Mouse (Mus musculus): ENCODE results near the gene Enox1.

Gene Enox1

GRCm38 (mm10) chr14:77584426-77584825, 427.9 kb downstream of the Enox1 start:
- no peak for DNase-seq

DNA sequence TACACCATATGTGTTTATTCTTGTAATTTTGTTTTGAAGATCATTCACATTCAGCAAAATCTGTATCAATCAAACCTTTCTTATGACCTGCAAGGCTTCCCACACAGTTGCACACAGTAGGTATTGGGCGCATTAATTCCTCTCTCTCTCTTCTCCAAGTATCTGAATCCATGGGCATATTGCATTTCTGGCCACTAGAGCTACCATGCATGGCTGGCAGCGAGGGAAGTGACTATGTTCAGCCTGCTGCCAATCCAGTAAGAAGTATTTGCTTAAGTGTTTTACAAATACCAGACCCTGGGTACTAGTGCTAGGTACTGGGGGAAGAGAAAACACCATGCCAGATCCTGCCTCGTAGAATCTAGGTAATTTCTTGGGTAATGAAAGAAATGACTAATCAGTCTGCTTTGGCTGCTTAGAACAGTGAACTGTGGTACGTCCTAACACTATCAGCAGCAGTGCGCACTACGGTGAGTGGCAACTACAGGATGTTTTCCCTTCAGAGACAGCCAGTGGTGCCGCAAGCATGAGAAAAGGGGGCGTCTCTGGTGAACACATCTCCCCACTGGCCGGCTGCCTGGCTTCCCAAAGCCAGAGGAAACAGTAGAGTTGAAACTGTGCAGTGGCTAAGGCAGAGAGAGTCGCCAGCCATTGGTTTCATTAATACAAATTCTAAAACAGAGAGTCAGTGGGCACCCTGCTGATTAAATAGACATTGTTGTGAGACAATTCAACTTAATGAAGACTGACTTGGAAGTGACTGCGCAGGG, 428.7 kb downstream of the Enox1 start:
- no peak for DNase-seq

DNA sequence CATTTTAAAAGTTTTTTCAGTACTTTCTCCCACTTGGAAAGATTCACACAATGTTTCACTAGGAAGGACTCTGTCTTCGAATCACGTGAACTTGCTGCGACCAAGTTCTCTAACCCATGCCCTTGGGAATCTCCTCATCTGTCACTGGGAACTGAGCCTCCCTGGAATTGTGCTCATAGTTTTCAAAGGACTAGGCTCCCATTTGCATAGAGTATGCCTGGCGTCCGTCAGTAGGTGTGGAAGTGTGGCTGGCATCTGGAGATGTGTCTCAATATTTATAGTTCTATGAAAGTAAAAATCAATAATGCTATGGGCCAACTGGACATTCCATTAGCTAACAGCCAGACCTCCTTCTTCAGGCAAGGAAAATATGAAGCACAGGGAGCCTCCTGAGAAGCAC, 429.5 kb downstream of the Enox1 start:
- no peak for DNase-seq

GRCm38 (mm10) chr14:77587182-77587581, 430.6 kb downstream of the Enox1 start:
- no peak for DNase-seq

DNA sequence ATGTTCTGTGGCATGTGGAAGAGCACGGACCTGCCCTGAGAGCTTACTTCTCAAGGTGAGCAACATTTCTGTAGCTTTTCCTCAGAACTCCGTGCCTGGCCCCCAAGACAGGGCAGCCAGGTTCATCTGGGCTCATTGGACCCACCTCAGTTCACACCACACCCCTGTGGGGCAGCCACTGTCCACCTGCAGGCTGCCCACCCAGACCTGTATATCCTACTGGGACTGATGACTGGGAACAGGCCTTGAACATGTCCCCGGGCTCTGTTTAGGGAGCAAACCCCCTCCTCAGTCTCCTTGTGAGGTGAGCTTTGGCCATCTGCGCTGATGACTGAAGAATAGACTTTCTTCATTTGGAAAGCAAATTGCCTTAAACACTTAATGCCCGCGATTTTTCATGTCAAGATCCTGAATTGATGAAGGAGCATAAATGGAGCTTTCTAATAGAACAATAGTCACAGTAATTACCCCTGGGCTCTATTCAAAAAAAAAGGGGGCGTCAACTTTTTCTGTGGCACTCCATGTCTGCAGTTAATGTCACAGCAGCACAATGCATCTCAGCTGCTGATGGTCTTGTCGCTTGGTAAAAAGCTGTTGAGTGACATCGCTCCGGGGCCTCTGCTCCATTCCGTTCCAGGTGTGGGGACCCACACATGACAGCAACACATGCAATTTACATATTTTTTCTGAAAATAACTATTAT, 436.7 kb downstream of the Enox1 start:
- no peak for DNase-seq

DNA sequence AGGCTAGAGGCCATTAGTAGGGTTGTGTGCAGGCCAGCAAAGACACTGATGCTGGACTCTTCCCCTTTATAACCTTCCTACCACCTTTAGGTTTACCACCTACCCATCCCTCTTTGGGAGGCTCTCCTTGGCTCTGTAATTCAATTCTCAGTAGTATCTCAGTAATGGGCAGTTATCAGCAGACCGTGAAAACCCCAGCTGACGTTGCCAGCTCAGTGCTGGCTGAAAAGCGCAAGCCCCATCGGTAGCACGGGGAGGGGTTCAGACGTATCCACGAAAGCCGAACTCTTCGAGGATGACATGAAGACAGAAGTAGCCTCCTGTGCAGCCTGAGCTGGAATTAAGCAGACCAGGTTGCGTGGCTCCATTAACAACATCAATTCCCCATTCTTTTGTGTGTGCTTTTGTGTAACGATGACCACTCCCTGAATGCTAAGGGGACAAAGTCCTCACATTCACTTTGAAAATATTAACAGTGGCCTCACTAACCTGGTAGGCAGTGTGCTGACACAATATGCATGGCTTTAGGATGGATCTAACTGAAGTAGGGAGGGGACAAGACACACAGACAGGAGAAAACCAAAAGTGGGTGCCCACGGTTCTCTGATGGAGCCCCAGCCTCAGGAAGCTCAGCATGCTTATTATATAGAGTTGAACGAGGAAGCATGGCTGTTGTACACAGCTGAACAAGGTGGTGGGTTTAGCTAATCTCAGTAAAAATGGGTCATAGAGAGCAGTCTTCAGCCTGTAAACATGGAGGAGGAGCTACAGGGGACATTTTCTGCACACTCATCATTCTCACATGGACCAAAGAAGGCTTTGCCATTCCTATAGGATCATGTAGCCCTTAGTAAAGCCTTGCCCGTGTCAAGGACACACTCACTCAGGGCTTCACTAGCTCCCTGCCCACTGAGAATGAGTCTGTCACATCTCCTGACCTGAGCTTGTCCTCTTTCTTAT, 439.9 kb downstream of the Enox1 start:
- DNase-seq = no peak

DNA sequence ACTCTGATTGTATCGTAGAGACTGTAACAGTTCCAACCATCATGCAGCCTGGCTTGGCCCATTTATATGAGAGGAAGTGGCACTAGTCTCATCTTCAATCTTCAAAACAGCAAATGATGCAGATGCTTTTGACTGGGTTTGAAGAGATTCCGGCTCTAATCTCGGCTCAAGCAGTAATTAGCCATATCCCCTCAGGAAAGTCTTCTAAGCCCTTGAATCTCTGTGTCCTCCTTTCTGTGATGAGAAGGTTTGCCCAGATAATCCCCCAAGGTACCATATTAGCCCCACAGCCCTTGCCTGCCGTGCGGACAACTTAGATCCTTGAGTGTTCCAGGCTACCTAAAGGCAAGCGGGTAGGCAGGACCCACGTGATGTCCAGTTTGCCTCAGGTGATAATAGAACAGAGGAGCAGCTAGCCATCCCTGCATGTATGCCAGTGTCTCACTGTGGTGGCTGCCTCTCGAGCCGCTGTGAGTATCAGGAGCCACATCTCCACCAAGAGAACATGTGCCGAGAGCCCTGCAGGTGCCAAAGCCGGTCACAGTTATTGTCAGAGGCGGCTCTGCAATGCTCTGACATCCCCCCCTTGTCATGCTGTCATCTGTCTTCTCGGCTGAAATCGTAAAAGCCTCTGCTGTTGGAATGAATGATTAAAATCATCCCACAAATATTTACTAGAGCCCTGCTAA, 442.6 kb downstream of the Enox1 start:
- no peak for DNase-seq

DNA sequence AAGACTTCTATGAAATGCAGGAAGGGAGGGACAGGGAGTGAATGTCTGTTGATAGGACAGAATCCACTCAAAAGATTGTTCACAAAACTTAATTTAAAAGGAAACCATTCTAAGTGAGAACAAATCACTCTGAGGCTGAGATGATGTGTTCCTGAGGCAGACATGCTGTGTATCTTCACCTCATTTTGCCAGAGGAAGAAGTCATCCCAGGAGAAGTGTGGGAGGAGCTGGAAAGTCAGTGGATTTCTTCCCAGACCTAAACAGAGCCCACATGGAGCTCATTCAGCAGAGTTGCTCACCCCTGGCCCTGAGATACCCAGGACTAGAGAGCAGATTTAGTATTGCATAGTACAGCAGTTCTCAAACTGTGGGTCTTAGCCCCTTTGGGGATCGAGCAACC, 444.2 kb downstream of the Enox1 start:
- no peak for DNase-seq

GRCm38 (mm10) chr14:77601446-77601845, 444.9 kb downstream of the Enox1 start:
- no peak for DNase-seq

DNA sequence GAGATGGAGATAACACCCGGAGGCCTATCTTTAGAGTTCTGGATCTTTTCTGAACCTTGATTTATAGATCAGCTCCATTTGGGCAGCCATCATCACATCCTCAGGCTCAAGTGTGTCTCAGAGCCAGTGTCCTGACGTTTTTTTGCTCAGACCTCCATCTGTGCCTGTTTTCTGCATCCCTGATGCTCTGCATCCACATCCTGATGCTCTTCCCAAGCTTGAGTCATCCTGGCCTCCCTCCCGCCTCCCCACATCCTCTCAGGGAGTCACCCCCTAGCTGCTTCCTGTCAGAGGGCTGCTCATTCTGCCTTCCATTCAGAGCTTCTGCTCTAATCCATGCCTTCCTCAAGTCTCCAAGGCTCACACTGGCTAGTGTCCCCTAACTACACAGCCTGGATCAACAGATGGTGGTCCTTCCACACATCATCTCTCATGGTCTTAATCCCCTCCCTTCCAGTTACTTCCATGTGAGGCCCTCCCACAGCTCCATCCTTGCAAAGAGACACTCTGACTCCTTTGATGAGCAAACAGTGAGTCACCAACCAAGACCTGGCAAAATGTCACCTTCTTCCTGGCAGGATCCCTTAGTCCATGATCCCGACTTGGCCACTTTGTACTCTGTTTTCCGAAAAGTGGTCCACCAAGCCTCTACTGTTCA, 451.7 kb downstream of the Enox1 start:
- no peak for DNase-seq

DNA sequence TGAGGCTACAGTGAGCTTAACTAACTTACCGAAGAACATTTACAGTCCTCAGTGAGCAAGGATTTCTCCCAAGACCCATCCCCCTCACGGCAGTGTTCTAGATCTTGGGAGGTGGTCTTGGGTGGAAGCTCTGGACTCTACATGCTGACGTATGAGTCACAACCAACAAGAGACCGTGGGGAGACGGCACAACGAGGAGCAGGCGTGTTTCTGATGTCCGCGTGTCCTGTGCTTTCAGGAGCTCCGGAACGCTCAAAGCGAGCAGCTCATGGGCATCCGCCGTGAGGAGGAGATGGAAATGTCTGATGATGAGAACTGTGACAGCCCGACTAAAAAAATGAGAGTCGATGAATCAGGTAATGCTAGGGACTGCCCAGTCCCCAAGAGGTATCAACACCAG, 458.6 kb downstream of the Enox1 start:
- no peak for DNase-seq

DNA sequence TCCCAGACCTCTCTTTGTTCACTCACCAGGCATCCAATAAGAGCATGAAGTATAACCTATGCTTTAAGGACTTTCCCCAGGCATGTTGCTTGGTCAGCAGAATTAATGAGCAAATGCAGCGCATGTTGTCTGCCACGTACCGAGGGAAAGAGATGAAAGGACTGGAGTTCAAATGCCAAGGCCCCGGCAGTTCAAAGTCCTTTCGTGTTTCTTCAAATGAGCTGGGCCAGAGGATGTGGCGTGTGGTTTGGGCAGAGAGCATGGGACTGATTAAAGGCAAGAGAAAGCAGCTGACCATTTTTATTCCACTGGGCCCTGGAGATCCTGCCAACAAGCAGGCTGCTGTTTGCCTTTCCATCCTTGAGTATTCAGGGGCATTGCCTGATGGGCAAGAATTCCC, 460.7 kb downstream of the Enox1 start:
- no peak for DNase-seq

DNA sequence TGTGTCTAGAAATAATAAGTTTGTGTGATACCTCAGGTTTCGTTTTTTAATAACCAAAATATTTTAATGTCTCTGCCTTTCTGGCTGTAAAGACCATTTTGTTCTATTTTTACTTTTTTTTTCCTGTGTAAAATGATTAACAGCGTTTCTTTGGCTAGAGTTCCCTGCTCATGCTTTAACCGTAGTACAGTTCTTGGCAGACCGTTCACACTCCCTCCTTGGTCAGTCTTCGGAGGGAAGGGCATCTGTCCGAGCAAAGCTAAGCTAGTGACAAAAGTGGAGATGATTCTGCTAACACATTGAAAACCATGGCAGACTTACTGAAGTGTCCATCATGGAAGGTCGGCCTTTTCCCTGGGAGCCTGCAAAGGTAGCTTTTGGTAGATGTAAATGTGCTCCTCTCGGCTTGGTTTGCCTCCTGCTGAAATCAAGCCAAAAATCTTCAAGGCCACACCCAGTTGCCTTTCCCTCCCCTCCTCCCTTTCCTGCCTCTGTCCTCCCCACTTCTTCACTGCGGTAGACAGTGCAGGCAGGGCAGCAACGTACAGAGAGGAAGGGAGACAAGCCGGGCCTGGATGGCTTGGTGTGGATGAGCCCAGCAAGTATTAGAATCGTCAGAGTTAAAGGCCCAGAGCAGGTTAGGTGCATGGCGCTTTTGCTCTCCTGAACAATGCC, 461.7 kb downstream of the Enox1 start:
- DNase-seq = no peak

- no peak for DNase-seq
Measured at GRCm38 (mm10) chr14:77621473-77622264, 465.1 kb downstream of the Enox1 start.

DNA sequence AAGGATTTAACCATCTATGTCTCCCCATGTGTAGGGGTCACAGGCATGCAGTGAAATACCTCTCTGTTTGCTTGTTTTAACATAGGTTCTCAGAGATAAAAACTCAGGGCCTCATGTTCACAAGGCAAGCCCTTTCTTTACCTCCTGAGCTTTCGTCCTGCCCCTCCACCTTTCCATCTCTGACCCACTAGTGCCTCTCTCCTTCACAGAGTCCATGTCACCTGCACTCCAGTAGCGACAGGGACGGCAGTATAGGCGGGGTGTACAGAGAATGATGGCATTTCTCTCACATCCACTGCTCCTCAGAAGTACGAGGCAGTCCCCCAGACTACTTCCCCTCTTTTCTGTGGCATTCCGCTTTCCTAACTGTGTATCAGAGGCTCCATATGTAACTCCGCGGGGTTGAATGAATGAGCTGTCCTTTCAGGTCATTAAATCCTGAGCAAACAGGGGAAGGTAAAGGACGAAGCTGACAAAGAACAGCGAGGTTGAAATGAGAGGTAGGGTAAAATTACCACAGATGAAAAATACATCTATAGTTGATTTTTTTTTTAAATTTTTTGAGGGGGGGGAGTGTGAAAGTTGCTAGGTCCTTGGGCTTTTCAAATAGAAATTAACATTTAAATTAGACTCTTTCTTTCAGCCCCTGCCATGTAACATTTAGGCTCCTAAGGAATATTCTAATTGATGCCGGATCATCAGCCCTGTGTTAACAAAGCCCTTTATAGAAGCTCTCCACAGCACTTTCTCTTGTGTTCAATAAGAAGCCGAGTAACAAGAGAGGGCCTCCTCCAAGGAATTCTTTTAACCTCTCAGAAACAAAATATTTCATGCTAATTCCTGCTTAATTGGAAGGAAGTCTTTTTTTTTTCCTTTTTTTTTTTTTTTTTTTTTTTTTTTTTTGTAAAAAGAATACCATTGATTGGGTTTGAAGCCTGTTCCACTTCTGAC, 470.3 kb downstream of the Enox1 start:
- DNase-seq = no peak

GRCm38 (mm10) chr14:77632466-77633171, 476.1 kb downstream of the Enox1 start:
- no peak for DNase-seq

- no peak for DNase-seq
Measured at GRCm38 (mm10) chr14:77633172-77633542, 476.6 kb downstream of the Enox1 start.

- no peak for DNase-seq
Measured at GRCm38 (mm10) chr14:77636931-77637330, 480.4 kb downstream of the Enox1 start.

GRCm38 (mm10) chr14:77638148-77638547, 481.6 kb downstream of the Enox1 start:
- no peak for DNase-seq

All from lung, postnatal 4 days (tissue).